Mouse (Mus musculus): ENCODE results near the gene Dap.

The Dap gene

DNA sequence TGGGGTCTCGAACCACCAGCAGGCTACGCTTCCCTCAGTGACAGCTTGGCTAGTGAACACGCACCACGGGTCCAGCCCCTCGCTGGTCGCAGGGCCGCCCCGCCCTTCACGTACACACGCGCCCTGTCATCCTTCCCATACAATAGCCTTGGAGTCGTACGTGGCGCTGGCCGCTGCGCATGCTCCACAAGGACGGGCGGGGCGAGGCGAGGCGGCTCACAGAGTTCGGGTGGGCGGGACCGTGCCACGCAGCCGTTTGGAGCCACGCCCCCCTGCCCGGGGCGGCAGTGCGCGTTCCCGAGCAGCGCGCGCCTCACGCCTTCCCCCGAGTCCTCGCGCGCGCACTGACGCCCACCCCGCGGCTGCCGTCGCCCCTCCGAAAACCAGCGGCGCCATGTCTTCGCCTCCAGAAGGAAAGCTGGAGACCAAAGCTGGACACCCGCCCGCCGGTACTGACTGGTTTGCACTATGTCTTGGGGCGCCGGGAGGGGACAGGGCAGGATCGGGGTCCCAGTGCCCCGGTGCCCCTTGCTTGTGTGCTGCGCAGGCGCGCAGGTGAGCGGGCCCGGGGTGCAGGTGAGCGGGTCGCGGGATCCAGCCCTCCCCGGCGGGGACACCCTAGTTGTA, at the start of gene Dap:
TSS of gene Dap (plus strand) at position 180 of the 627 bp plus-strand sequence.
- DNase-seq (ENCODE audit: low spot score in 2 of 2): peak; percentile 95 to 96

DNA sequence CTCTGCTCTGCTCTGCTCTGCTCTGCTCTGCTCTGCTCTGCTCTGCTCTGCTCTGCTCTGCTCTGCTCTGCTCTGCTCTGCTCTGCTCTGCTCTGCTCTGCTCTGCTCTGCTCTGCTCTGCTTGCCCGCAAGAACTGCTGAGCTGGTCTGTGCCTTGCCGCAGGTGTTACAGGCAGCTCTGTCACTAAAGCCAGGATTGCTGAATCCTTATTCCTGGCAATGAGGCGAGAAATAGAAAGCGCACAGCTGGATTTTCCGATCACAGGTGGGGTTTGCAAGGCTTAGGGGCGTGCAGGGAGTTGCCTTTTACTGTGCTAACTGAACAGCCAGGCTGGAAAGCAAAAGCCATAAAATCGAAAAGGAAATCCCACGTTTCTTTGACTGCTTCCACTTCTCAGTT, 47.5 kb upstream of the Dap start:
- no peak for DNase-seq (ENCODE audit: low spot score in 2 of 2)

DNA sequence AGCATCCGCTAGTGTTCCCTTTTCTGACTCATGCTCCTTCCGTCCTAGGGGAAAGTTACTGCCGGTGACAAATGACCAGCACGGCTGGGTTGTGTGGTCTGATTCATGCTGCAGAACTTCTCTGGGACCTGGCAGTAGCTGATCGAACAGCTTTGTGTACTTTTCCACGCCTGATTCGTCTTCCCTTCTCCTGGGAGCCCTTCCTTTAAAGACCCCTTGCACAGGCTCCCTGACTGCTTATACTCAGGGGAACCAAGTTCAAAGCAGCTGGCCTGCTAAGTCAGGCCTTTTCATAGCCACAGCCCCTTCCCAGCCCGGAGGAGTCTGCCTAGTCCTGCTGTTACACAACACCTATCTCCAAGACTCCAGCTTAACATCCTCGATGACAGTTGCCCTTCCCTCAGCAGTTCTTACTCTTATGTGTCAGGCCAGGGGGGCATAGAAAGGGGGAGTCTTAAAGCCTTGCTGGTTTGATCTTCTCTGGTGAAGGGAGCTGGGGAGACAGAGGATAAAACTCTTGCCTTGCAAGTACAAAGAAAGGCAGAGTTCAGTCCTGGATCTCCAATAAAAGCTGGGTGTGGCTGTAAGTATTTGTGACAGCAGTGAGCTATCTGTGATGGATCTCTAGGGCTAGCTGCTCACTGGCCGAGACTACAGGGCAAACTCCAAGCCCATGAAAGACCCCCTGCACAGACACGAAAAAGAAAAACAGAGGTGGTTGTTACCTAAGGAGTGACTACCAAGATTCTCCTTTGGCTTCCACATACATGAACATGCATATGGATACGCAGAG, 39.3 kb upstream of the Dap start:
- no peak for DNase-seq (ENCODE audit: low spot score in 2 of 2)

DNA sequence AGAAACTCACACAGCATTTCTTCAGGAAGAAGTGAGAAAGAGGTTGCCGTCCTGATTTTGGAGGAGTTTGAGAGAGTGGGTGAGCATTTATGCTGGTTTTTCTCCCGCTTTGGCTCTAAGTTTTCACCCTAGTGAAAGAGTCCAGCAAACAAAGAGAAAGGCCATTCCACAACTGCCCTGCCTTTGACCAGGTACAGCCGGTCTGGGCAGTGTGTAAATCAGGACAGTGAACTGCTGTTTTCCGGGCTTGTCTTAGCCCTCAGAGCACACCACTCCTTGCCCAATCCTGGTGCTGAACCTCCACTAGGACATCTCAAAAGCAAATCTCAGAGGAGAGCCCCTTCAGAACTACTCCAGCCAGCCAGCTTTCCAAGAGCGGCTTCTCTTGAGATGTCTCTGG, 38.6 kb upstream of the Dap start:
- no peak for DNase-seq (ENCODE audit: low spot score in 2 of 2)

DNA sequence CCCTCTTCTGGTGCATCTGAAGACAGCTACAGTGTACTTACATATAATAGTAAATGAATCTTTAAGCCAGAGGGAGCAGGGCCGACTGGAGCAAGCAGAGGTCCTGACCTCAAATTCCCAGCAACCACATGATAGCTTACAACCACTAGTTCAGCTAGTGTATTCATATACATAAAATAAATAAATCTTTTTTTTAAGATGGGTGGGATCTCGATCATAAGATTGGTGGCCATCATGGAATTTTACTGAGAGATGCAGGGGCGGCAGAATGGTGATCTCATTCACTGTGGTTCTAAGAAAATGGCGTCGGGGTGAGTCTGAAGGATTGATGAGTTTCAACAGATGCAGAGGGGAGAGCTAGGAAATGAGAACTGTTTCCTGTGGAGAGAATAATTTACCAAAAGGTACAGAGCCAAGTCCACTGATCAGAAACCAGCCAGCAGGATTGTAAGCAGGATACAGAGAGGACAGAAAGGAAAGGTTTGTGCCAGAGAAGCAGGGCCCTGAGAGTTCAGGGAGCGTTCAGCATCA, 37.7 kb upstream of the Dap start:
- DNase-seq (ENCODE audit: low spot score in 2 of 2): no peak

DNA sequence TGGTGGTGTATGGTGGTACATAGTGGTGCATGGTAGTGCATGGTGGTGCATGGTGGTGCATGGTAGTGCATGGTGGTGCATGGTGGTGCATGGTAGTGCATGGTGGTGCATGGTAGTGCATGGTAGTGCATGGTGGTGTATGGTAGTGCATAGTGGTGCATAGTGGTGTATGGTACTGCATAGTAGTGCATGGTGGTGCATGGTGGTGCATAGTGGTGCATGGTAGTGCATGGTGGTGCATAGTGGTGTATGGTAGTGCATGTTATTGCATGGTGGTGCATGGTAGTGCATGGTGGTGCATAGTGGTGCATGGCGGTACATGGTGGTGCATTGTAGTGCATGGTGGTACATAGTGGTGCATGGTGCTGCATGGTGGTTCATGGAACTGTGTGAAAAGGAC, 31.6 kb upstream of the Dap start:
- no peak for DNase-seq (ENCODE audit: low spot score in 2 of 2)

DNA sequence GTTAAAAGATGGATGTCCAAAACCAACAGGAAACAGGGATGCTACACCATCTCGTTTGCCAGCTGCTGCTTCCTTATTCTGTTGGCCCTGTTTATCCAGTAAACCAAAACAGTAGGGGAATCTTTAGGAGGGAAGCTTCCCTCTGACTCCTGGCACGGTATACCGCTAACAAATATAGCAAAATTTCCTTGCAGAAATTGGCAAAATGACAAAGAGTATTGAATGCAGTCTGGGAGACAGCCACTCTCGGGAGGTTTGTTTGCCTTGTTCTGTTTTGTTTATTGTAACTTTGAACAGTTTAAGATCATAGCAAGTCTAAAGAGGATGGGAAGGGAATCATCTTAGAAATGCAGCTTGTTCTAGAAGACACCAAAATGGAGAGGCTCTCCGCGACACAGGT, 28.3 kb upstream of the Dap start:
- no peak for DNase-seq (ENCODE audit: low spot score in 2 of 2)

DNA sequence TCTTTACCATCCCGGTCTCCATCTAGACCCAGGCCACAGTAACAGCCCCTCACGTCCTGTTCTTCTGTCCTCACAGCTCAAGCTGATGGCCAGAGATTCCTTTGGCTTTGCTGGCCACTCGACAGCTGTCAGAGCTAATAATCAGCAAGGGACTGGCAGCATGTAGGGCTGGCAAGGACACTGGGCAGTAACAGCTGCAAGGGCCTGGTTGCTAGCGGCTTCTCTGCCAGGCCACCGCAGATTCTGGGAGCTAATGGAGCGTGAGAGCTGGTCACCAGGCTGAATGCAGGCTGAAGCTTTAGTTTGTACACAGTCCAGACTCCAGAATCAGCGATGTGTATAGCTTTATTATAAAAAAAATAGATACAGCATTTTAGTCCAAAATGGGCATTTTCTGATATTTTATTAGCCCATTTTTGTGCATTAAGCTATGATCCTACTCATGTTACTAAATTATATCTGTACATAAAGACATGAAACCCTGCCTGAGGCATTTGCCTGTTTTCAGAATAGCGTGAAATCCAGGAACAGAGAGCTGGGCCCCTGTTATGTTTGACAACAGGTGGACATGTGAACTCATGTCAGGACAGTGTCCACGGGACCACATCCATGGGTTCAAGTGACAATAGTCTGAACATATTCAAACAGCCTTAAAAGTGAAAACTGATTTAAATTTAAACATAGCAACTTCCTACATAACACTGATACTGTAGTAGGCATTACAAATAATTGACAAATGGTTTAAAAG, 16.6 kb upstream of the Dap start:
- DNase-seq (ENCODE audit: low spot score in 2 of 2): no peak

DNA sequence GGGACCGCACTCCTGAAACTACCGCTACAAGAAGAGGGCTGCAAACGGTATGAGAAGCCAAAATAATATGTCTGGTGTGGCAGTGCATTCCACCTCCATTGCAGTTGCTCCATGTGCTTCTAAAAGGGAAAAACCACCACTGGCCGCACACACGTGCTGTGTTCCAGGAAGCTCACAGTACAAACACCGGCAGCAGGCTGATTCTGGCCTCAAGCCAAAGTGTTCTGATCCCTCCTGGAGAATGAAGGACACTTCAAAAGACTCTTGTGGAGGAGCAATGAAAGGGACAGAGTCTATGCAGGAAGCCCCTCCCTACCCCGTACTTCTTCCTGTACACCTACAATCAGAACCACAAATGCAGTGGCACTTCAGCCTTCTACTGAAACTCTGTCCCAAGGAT, 12.2 kb upstream of the Dap start:
- DNase-seq (ENCODE audit: low spot score in 2 of 2): no peak

DNA sequence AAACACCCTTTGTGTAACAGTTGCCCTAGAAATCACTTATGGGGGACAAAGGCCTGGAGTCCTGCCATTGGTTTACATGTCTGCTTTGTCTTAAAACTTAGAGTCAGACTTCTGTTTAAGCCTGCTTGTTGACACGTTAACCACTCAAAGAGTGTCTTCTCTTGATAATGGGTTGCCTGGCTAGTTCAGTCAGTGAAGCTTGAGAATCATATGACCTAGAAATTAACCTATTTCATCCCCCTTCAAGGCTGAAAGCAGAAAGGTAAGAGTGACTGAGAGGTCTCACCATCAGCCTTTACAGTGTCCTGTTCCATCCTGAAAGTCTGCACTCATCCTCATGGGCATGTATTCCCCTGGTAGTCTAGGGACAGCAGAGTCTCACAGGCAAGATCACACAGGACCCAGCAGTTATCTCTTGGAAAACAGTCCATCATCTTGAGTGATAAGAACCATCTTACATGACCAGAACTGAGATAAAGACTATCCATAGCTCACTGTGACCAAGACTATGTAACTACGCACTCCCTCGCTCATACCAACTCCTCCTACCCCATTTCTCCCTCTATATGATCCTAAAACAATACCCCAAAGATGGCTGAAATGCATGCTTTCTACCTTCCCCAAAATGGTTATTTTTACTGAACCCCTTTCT, 10.4 kb upstream of the Dap start:
- DNase-seq (ENCODE audit: low spot score in 2 of 2): no peak

DNA sequence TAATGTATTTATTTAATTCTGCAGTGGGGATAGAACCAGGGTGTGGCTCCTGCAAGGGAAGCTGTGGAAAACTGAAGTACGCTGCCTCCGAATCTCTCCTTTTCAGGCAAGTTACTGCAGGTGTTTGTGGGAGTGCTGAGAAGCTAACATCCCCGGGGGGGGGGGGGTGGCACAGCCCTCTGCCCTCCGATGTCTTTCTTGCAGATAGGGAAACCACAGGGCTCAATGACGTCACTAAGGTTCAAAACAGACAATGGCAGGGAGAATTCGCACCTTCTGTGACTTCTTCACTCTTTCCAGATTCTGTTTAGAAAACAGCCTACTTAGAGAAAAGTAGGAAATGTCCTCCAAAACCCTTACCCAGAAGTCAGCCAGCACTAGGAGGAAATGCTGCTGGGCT, 1.9 kb upstream of the Dap start:
- DNase-seq (ENCODE audit: low spot score in 2 of 2): no peak

DNA sequence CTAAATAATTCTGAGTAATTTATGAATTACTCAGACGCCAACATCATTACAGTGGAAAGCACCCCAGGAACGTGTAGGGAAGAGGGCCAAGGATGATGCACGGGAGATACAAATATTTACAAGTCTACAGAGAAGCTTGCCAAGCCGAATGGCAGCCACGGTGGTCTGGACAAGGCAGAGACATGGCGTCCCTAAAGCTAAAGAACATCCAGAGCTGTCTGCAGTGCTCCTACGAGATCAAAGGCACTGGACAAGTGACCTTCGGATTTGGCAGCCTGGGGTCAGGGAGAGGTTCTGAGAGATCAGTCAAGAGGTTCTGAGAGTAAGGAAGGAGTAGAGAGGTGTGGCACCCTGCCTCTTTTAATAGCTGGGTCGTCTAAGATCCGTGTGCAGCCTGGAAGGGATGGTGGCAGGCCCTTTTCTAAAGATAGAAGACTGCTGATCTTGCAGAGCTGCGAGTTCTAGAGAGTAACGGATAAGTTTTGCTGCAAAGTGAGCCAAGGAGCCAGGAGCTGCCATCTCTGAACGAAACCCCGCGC, 449 bp upstream of the Dap start:
- no peak for DNase-seq (ENCODE audit: low spot score in 2 of 2)

DNA sequence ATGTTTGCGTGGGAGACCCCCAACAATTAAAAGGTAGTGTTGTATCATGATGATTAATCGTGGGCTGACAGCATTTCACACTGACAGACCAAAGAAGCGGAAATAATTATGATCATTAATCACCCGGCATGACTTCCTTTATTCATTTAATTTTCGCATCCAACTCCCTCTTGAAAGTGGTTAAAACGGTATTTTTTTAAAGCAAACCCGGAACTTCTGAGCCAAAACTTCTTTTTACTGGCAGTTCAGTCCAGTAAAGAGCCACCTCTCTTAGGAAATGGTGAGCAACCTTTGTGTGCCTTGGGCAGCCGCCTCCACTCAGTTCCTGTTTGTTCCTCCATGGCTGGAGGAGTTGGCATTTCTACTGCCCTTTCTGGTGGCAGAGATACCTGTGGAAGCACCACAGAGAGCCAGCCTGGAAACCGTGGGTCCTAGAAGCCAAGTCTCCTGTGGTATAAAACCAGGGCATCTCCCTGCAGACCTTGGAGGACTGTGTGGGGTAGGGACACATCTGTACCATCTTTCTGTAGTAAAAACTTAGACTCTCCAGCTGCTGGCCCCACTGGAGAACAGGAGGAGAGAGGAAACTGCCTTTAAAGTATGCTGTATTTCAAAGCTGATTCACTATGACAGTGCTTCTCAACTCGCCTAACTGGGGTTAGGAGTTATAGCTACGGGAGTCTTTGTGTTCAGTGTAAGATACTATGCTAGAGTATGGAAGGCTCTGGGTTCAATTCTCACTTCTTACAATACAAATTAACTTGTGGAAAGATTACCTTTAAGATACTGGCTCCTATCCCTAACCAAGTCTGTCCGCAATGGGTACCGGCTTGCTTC, 910 bp downstream of the Dap start:
- DNase-seq (ENCODE audit: low spot score in 2 of 2): no peak

DNA sequence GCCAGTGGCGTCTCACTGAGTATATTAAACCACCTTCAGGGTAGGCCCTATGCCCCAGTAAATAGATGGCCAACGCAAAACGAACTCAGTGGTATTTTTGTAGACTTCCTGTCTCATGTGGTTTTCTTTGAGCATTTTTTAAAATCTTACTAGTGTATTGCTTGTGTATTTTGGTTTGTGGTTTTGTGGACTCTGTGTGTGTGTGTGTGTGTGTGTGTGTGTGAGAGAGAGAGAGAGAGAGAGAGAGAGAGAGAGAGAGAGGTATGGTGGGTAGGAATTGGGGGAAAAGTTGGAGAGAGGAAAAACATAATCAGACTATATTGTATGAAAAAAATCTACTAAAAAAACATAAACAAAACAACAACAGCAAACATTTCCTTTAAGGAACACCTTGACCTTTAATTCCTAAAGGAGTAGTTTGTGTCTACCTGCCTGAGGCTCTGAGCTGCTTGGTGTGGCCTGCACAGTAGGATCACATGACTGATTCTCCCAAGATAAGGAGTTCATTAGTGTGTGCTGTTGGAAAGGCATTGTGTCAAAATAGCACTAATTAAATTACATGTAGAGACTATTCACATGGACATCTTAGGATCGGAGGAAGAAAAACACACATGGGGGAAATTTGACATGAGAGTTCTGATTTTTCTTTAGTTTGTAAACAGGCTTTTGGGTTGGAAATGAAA, 1.7 kb downstream of the Dap start:
- no peak for DNase-seq (ENCODE audit: low spot score in 2 of 2)

DNA sequence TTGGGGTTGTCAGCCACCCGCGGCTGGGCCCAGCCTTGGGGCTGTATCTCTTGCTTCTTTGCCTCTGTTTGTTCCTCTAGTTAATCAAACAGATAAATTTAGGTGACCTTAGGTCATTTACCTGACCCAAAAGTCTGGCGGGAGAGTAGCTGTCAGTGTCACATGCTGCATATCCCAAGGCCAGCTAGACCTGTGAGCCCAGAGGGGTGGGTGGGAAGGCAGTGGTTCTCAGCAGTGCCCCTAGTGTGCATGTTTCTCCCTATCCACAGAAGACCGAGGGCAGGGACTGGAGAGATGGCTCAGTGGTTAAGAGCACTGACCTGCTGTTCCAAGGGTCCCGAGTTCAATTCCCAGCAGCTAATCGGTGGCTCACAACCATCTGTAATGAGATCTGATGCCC, 2.4 kb downstream of the Dap start:
- DNase-seq (ENCODE audit: low spot score in 2 of 2): no peak

DNA sequence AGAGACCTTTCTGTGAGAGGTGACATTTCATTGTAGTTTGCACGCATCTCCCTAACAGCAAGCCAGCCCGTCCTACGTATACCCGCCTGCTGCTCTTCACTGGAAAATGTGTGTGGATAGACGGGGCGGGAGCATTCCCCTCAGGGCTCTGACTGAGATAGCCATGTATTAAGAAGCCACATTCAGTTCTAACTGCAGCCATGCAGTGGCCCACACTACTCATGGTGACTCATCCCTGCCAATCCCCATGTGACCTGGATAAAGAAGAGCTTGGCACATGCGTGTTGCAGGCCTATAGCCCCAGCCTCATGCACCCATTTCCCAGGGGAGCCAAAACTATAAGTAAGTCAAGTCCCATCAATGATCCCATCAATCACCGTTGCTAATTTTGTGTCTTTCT, 3.7 kb downstream of the Dap start:
- no peak for DNase-seq (ENCODE audit: low spot score in 2 of 2)

DNA sequence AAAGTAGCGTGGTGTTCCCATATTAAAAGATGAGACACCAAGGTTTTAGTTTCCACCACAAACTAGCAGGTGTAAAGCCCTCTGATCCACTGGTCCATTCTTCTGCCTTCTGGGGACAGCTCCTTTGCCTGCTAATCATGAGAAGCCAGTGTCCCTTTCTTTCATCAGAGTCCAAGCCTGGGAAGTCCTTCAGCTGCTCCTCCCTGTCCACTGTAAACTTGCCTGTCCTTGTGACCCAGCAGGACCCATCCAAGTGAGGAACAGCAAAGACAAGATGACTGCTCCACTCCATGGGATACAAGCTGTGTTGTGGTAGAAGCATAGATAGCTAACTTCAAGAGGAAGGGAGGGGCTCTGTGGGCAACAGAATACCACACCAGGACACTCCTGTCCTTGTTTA, 8.9 kb downstream of the Dap start:
- no peak for DNase-seq (ENCODE audit: low spot score in 2 of 2)

DNA sequence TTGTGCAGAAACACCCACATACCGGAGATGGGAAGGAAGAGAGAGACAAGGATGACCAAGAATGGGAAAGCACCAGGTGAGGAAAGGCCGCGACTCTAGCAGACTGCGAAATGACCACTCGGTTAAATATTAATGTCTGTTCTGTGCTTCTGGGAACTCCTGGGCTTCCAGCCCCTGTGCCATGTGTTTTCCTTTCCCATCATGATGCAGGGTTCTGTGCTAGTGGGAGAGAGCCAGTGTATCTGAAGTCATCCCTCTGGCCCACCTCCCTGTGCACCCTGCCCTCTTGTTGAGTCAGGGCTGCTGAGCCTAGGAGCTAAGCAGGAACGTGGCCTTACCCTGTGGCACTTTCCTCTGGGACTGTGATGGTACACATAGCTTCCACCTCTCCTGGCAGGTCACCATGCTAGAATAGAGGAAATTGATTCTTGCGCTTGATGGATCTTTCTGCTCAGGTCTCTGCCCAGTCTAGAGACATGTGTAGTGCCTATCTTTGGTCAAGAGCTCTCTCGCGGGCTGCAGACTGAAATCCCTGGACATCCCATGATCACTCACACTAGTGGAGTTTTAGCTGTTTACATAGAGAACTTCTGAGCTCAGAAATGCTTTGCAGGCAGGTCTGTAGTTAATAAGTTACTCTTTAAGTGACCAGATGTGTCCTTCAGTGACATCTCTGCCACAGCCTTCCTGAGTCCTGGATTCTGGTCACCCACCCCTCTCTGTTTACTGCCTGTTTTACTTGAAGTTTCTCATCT, 11.9 kb downstream of the Dap start:
- DNase-seq (ENCODE audit: low spot score in 2 of 2): no peak

DNA sequence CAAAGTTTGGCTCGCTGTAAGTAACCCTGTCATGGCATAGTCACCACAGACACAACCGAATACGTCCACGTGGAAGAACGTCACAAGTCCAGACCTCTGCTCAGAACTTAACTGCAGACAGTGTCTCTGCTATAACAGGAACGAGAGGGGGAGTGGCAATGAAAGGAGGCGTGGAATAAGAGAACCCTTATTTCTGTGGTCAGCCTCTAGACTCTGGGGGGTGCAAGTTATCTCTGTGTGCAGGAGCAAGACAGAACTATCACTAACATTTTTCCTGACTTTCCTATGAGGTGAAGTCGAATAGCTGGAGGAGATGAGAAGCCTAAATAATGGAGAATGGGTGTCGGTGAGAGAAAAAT, 12.4 kb downstream of the Dap start:
- DNase-seq (ENCODE audit: low spot score in 2 of 2): no peak

DNA sequence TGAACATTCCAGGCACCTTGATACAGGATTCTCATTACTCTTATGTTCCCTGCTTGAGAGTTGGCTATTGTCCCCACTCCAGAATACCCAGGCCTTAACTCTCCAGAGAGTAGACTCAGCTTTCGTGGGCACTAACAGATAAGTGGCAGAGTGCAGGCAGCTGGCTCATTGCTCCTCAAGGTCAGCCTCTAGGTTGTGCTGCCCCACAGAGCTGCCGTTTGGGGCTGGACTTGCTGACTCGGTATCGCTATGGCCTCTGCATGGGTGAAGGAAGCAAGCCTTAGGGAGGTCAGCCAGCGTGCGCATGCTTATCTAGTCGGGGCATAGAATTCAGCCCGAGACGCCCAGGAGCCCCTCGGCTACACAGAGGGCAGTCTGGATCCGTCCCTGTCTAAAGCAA, 13.3 kb downstream of the Dap start:
- DNase-seq (ENCODE audit: low spot score in 2 of 2): no peak

All from frontal cortex, postnatal 14 days (tissue).